Mouse (Mus musculus) CH12.LX (cell line): ENCODE measurements around the gene Neurod2. TPM values are rescaled to one million over a fixed set of nuclear protein-coding genes. Genes with fewer than 3 reads are reported as not detected.
A peak's percentile ranks its signal among the peaks of the same experiment; 100 is the strongest.

ENCODE experiments used
- DNase-seq: peaks from one replicate; pipeline ENCODE4 v3.0.0-alpha.2; 2013; ENCODE audit errors: extremely low read depth
- H3K27ac ChIP-seq: 2 replicates; pipeline ENCODE4 v1.5.1; 2012; ENCODE audit warnings: low read depth, mild to moderate bottlenecking, control low read depth, moderate library complexity; ENCODE audit not compliant: insufficient read depth
- H3K27me3 ChIP-seq: replicated peaks from 2 replicates; pipeline ENCODE3; 2012; ENCODE audit warnings: inconsistent platforms
- H3K36me3 ChIP-seq, 2 experiments: replicated peaks in 1 of 2; 2 replicates each; pipeline versions ENCODE3 to v1.6.1; 2012; ENCODE audit warnings: inconsistent platforms in 1 of 2, low read length in 1 of 2, mild to moderate bottlenecking in 1 of 2, mixed read lengths in 1 of 2, moderate library complexity in 1 of 2; ENCODE audit not compliant: control insufficient read depth in 1 of 2, insufficient read depth in 1 of 2
- H3K4me1 ChIP-seq, 2 experiments: 2 replicates each; pipeline ENCODE4 v1.6.1; 2012; ENCODE audit warnings: inconsistent platforms in 1 of 2, moderate library complexity in 1 of 2; ENCODE audit not compliant: insufficient read depth in 2 of 2, control insufficient read depth in 1 of 2
- H3K4me2 ChIP-seq: 2 replicates; pipeline ENCODE4 v1.6.1; 2012; ENCODE audit warnings: low read depth, mild to moderate bottlenecking, control low read depth; ENCODE audit not compliant: poor library complexity, insufficient read depth, severe bottlenecking
- H3K4me3 ChIP-seq, 3 experiments: fragments of 150-350 bp in 1 of 3; sonication (generic) in 1 of 3; replicated peaks in 1 of 3; 2 replicates each; pipeline versions ENCODE3 to v1.5.1; 2011 to 2012; ENCODE audit warnings: low read depth in 2 of 3, low read length in 2 of 3, mild to moderate bottlenecking in 2 of 3, moderate library complexity in 2 of 3, control low read depth in 1 of 3, improper control_type of control experiment in 1 of 3, inconsistent platforms in 1 of 3, mixed read lengths in 1 of 3; ENCODE audit not compliant: poor library complexity in 1 of 3
- H3K79me2 ChIP-seq: replicated peaks from 2 replicates; pipeline ENCODE4 v1.6.1; 2012; ENCODE audit warnings: mild to moderate bottlenecking, moderate library complexity; ENCODE audit not compliant: control insufficient read depth, poor library complexity, insufficient read depth, severe bottlenecking; ENCODE audit errors: extremely low read depth
- H3K9ac ChIP-seq: 2 replicates; pipeline ENCODE4 v1.6.1; 2012; ENCODE audit warnings: low read depth, mild to moderate bottlenecking, control low read depth, moderate library complexity; ENCODE audit not compliant: insufficient read depth
- H3K9me3 ChIP-seq: replicated peaks from 2 replicates; pipeline ENCODE3; 2012; ENCODE audit warnings: low read length, inconsistent platforms, mixed read lengths
- BHLHE40 ChIP-seq: IDR thresholded peaks from 2 replicates; pipeline ENCODE4 v1.6.1; 2011; ENCODE audit warnings: mild to moderate bottlenecking, low read depth, low read length, improper control_type of control experiment
- CHD2 ChIP-seq: IDR thresholded peaks from 2 replicates; pipeline ENCODE4 v1.6.1; 2011; ENCODE audit warnings: low read length, improper control_type of control experiment
- CTCF ChIP-seq, 2 experiments: IDR thresholded peaks in 1 of 2; conservative IDR thresholded peaks in 1 of 2; 2 replicates each; pipeline ENCODE4 v1.5.1; 2011 to 2012; ENCODE audit warnings: low read depth in 2 of 2, low read length in 2 of 2, improper control_type of control experiment in 1 of 2, inconsistent platforms in 1 of 2, mild to moderate bottlenecking in 1 of 2, moderate library complexity in 1 of 2
- E2F4 ChIP-seq: IDR thresholded peaks from 2 replicates; pipeline ENCODE4 v1.6.1; 2011; ENCODE audit warnings: low read depth, low read length, improper control_type of control experiment; ENCODE audit not compliant: insufficient replicate concordance
- ELF1 ChIP-seq: IDR thresholded peaks from 2 replicates; pipeline ENCODE4 v1.6.1; 2014; ENCODE audit warnings: low read depth, mild to moderate bottlenecking, inconsistent platforms, low read length, improper control_type of control experiment
- EP300 ChIP-seq: IDR thresholded peaks from 2 replicates; pipeline ENCODE4 v1.6.1; 2011; ENCODE audit warnings: low read length, improper control_type of control experiment
- ETS1 ChIP-seq: conservative IDR thresholded peaks from 2 replicates; pipeline ENCODE4 v1.6.1; 2012; ENCODE audit warnings: low read depth, mild to moderate bottlenecking, inconsistent platforms, low read length, improper control_type of control experiment, moderate library complexity
- GABPA ChIP-seq: IDR thresholded peaks from 2 replicates; pipeline ENCODE4 v1.6.1; 2012; ENCODE audit warnings: low read depth, low read length, improper control_type of control experiment, inconsistent platforms; ENCODE audit not compliant: insufficient replicate concordance
- IRF4 ChIP-seq: IDR thresholded peaks from 2 replicates; pipeline ENCODE4 v1.6.1; 2014; ENCODE audit warnings: low read depth, mild to moderate bottlenecking, inconsistent platforms, low read length, improper control_type of control experiment
- JUN ChIP-seq: IDR thresholded peaks from 2 replicates; pipeline ENCODE4 v1.6.1; 2011; ENCODE audit warnings: low read depth, mild to moderate bottlenecking, low read length, improper control_type of control experiment, moderate library complexity; ENCODE audit not compliant: insufficient read depth
- JUND ChIP-seq: conservative IDR thresholded peaks from 2 replicates; pipeline ENCODE4 v1.6.1; 2011; ENCODE audit warnings: low read depth, low read length, improper control_type of control experiment
- KAT2A ChIP-seq: IDR thresholded peaks from 2 replicates; pipeline ENCODE4 v1.6.1; 2012; ENCODE audit warnings: low read length, improper control_type of control experiment, inconsistent platforms; ENCODE audit not compliant: insufficient replicate concordance
- MAFK ChIP-seq: IDR thresholded peaks from 2 replicates; pipeline ENCODE4 v1.6.1; 2011; ENCODE audit warnings: low read length, improper control_type of control experiment; ENCODE audit not compliant: insufficient replicate concordance
- MAX ChIP-seq: IDR thresholded peaks from 2 replicates; pipeline ENCODE4 v1.6.1; 2011; ENCODE audit warnings: low read length, improper control_type of control experiment
- MAZ ChIP-seq: IDR thresholded peaks from 2 replicates; pipeline ENCODE4 v1.6.1; 2012; ENCODE audit warnings: low read depth, mild to moderate bottlenecking, inconsistent platforms, low read length, improper control_type of control experiment, moderate library complexity
- MXI1 ChIP-seq: IDR thresholded peaks from 2 replicates; pipeline ENCODE4 v1.6.1; 2011; ENCODE audit warnings: mild to moderate bottlenecking, low read depth, low read length, improper control_type of control experiment
- NELFE ChIP-seq: IDR thresholded peaks from 2 replicates; pipeline ENCODE4 v1.6.1; 2011; ENCODE audit warnings: low read depth, low read length, improper control_type of control experiment
- NRF1 ChIP-seq: IDR thresholded peaks from 2 replicates; pipeline ENCODE4 v1.6.1; 2014; ENCODE audit warnings: low read depth, mild to moderate bottlenecking, inconsistent platforms, low read length, improper control_type of control experiment, moderate library complexity
- POLR2A ChIP-seq: IDR thresholded peaks from 2 replicates; pipeline ENCODE4 v1.6.1; 2011; ENCODE audit warnings: low read depth, mild to moderate bottlenecking, improper control_type of control experiment, low read length
- POLR2AphosphoS2 ChIP-seq: IDR thresholded peaks from 2 replicates; pipeline ENCODE4 v1.6.1; 2011; ENCODE audit warnings: low read depth, low read length, improper control_type of control experiment
- RCOR1 ChIP-seq: conservative IDR thresholded peaks from 2 replicates; pipeline ENCODE4 v1.6.1; 2012; ENCODE audit warnings: low read depth, mild to moderate bottlenecking, inconsistent platforms, low read length, improper control_type of control experiment
- SMC3 ChIP-seq: IDR thresholded peaks from 2 replicates; pipeline ENCODE4 v1.6.1; 2011; ENCODE audit warnings: low read depth, low read length, improper control_type of control experiment
- TBP ChIP-seq: conservative IDR thresholded peaks from 2 replicates; pipeline ENCODE4 v1.6.1; 2011; ENCODE audit warnings: low read depth, low read length, improper control_type of control experiment
- UBTF ChIP-seq: IDR thresholded peaks from 2 replicates; pipeline ENCODE4 v1.6.1; 2012; ENCODE audit warnings: low read depth, mild to moderate bottlenecking, inconsistent platforms, low read length, improper control_type of control experiment, moderate library complexity
- USF2 ChIP-seq: conservative IDR thresholded peaks from 2 replicates; pipeline ENCODE4 v1.6.1; 2011; ENCODE audit warnings: low read depth, low read length, improper control_type of control experiment
- ZC3H11A ChIP-seq: IDR thresholded peaks from 2 replicates; pipeline ENCODE4 v1.6.1; 2012; ENCODE audit warnings: low read depth, mild to moderate bottlenecking, inconsistent platforms, low read length, improper control_type of control experiment
- ZKSCAN1 ChIP-seq: IDR thresholded peaks from 2 replicates; pipeline ENCODE4 v1.6.1; 2012; ENCODE audit warnings: low read depth, inconsistent platforms, low read length, improper control_type of control experiment, borderline replicate concordance
- ZNF384 ChIP-seq: IDR thresholded peaks from 2 replicates; pipeline ENCODE4 v1.6.1; 2012; ENCODE audit warnings: low read depth, low read length, improper control_type of control experiment, inconsistent platforms
- dilution Hi-C: fragments of 300-500 bp; cut with MboI; formaldehyde crosslinking; loops from 2 replicates; pipeline ENCODE4 v1.14.3; 2020; ENCODE audit warnings: low sequenced_read_pairs; ENCODE audit not compliant: extremely low pct_unique_long_range_greater_than_20kb, extremely low pct_ligation_motif_present
- in situ Hi-C: fragments of 300-500 bp; cut with MboI; formaldehyde crosslinking; loops from 3 replicates; pipeline ENCODE4 v1.14.3; 2019; ENCODE audit warnings: low sequenced_read_pairs, low pct_ligation_motif_present, low pct_unique_long_range_greater_than_20kb, mixed read lengths
- polyA plus RNA-seq: library from polyadenylated mRNA; unstranded; fragments of >175 nt; gene quantifications from 2 replicates; pipeline ENCODE4 v1.2.1, GENCODE M21; 2012; ENCODE audit warnings: low read depth; ENCODE audit not compliant: insufficient read length
- total RNA-seq, 2 experiments: library from RNA; depleted of rRNA; stranded (reverse); fragments of 300-350 nt in 1 of 2; fragments of >200 nt in 1 of 2; gene quantifications; 2 replicates each; pipeline ENCODE4 v1.2.3; 2012 to 2014

Gene Neurod2
- total and polyA plus RNA-seq, 3 experiments, result not detected

DNA sequence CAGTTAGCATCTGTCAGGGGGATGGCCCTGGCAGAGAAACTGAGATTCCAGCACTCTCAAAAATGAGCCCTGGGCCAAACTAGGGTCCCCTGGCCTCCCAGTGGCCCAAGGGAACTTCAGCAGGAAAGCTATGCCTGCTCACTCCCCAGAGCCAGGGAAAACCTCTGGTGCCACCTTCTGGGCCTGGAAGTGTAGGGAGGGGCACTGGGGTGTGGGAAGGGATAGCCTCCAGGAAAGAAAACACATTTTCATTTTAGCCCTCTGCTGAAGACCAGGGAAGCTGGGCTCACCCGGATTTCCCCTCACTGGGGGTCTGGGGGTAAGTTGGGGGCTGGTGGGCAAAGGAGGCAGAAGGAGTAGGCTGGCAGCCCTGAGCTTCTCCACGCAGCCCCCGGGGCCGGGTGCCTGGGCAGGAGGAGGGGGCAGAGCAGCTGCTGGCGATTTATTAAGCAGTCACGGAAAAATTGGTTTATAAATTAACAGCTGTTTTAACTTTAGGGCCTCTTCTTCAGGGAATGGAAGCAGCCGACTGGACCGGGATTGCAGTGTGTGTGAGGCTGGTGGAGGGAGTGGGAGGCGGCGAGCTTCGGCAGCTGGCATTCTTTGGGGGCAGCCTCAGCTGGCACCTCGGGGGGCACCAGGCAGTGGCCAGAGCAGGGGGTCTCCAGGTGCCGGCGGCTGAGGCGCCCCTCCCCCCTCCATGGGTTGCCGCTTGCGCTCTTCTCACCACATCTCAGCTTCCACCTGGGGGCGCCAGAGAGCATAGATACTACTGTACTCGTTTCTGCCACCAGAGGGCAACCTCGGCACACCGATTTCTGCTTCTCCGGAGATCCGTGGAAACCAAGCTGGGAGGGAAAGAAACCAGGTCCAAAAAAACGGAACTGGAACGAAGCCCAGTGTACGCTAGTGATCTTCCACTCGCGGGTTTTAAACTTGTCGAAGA, 12.8 kb upstream of the Neurod2 start (continued):
- peak; percentile 76 for TF ChIP-seq ZC3H11A

DNA sequence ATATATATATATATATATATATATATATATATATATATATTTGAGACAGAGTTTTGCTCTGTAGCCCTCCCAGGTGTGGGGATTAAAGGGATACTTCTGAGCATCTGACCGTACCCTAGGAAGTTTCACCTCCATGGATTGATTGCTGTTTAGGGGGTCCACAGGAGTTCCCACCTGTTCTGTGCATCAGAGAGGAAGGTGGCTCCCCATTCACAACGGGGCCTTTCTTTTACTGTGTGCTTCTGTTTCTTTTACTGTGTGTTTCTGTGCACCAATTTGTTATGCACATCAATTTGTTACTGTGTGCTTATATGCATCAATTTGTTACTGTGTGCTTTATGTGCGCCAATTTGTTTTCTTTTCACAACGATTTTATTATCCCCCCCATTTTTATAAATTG, 11.7 kb upstream of the Neurod2 start:
- Histone ChIP-seq H3K36me3 (no peaks in the 10 kb centered on the region), H3K79me2 (no peaks in the 10 kb centered on the region), H3K27me3 (peaks cover 68% of the 10 kb centered on the region), H3K9ac (no peak overlapping the region), H3K4me2 (no peak overlapping the region), H3K9me3 (no peaks in the 10 kb centered on the region), H3K27ac (no peak overlapping the region), H3K4me3 (no peak overlapping the region), H3K4me1 (peaks cover 14 to 36% of the 10 kb centered on the region in 2 experiments)
- DNase-seq, result no peak
- in situ Hi-C loops, result loop anchor here (5.0 to 25.0 kb wide), 2 partner anchors 74 to 296 kb away; partner anchors contain the start of genes Gm12355, Gsdma2 and Gsdma3
- dilution Hi-C loops, result no loop called here
- TF ChIP-seq CHD2, result no peak
- TF ChIP-seq RCOR1, result no peak
- TF ChIP-seq ELF1, result no peak
- TF ChIP-seq ETS1, result no peak
- TF ChIP-seq NRF1, result no peak
- no peak for TF ChIP-seq CTCF (conservative IDR thresholded peaks at IDR 0.05 in 1 of 2, IDR thresholded peaks at IDR 0.05 in 1 of 2; ENCODE audit: low read depth in 2 of 2, low read length in 2 of 2)
- TF ChIP-seq EP300, result no peak
- no peak for TF ChIP-seq USF2
- TF ChIP-seq ZKSCAN1, result no peak
- no peak for TF ChIP-seq IRF4
- TF ChIP-seq MAZ, result no peak
- TF ChIP-seq MAX, result no peak
- TF ChIP-seq POLR2A, result no peak
- TF ChIP-seq, all 38 proteins: peak for 0

DNA sequence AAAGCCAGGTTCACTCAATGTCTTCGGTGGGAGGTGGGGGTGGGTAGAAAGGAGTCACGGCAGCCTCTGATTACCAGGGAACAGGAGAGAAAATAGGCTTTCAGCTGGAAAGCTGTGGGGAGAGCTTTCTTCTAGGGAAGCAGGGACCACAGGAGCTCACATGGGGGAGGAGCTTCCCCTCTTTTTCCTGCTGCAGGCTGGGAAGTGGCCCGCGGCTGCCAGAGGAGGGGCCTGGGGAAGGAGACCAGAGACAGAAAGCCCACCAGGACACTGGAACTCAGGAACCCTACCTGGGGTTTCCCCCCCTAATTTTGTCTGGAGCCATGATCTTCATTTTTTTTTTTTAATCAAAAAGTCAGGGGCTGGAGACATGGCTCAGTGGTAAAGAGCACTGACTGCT, 11.1 kb upstream of the Neurod2 start:
- H3K4me2 ChIP-seq, result no peak overlapping the region
- dilution Hi-C loops (no loop called here), in situ Hi-C loops (loop anchor here (5.0 to 25.0 kb wide), 2 partner anchors 73 to 297 kb away; partner anchors contain the start of genes Gm12355, Gsdma2 and Gsdma3)
- H3K27ac ChIP-seq, result no peak overlapping the region
- peaks cover 16 to 32% of the 10 kb centered on the region in 2 experiments for H3K4me1 ChIP-seq
- H3K79me2 ChIP-seq, result no peaks in the 10 kb centered on the region
- DNase-seq, result no peak
- H3K27me3 ChIP-seq, result peaks cover 71% of the 10 kb centered on the region
- no peaks in the 10 kb centered on the region for H3K36me3 ChIP-seq
- no peaks in the 10 kb centered on the region for H3K9me3 ChIP-seq
- TF ChIP-seq ZNF384 (no peak), MAFK (no peak), SMC3 (no peak), KAT2A (no peak), UBTF (no peak), E2F4 (no peak), TBP (no peak), ZC3H11A (no peak), JUND (no peak), POLR2AphosphoS2 (no peak), JUN (no peak), MAZ (no peak), ZKSCAN1 (no peak), ETS1 (no peak), MXI1 (no peak), NELFE (no peak), BHLHE40 (no peak), RCOR1 (no peak), GABPA (no peak), CTCF (conservative IDR thresholded peaks at IDR 0.05 in 1 of 2, IDR thresholded peaks at IDR 0.05 in 1 of 2; ENCODE audit: low read depth in 2 of 2, low read length in 2 of 2) (no peak)
- no peak overlapping the region for H3K9ac ChIP-seq
- H3K4me3 ChIP-seq, result no peak overlapping the region
